Mouse (Mus musculus): ENCODE measurements around the gene 1110012L19Rik. TPM values are rescaled to one million over a fixed set of nuclear protein-coding genes. Genes with fewer than 3 reads are reported as not detected.
"Not testable (repeated sequence)": the region's sequence is repeated elsewhere in the genome, so short reads cannot be mapped to it uniquely, and the experiment has no call there.

The 1110012L19Rik gene
- polyA plus RNA-seq (2014; fragmentation: Nextera tagmentation; extraction: Ambion mirVana), result 36.1 and 39.3 TPM in 2 replicates

- H3K4me2 ChIP-seq (replicated peaks; ENCODE audit: low read depth, low read length), result peak within 1 kb of the TSS; percentile 50
- no peaks in the 10 kb centered on the region for H3K9me3 ChIP-seq (ENCODE audit: control insufficient read depth, low read length)
- peaks cover 3% of the 10 kb centered on the region; the same call in 1 of the 2 replicates for H3K36me3 ChIP-seq (ENCODE audit: control insufficient read depth, insufficient read depth, low read length)
- H3K27me3 ChIP-seq (ENCODE audit: control insufficient read depth, insufficient read depth, low read length), result no peaks in the 10 kb centered on the region
- ATAC-seq (ENCODE audit: low FRiP score, low TSS enrichment), result peak; percentile 97
- WGBS, result 26% methylated on average over 22 of the region's 22 CpGs
- 0 out of 2 replicates have a peak, but pooled peaks cover 4% of the 10 kb centered on the region for H3K4me1 ChIP-seq (ENCODE audit: control insufficient read depth, insufficient read depth, low read length)
- H3K27ac ChIP-seq (ENCODE audit: low read depth, low read length), result peak within 1 kb of the TSS; percentile 71; the same call in 1 of the 2 replicates
- H3K4me3 ChIP-seq (ENCODE audit: low read length), result peak within 1 kb of the TSS; percentile 56
- peak within 1 kb of the TSS; percentile 59 for H3K9ac ChIP-seq (ENCODE audit: low read depth, low read length)
These were observed at the start of gene 1110012L19Rik for GRCm38 (mm10) chrX:70385276-70385961. 1110012L19Rik (plus strand) TSS chrX:70385877.

- no peak overlapping the region for H3K4me2 ChIP-seq (replicated peaks; ENCODE audit: low read depth, low read length)
- no peak for ATAC-seq (ENCODE audit: low FRiP score, low TSS enrichment)
- no peak overlapping the region for H3K4me3 ChIP-seq (ENCODE audit: low read length)
- 0 out of 2 replicates have a peak, but pooled peaks cover 2% of the 10 kb centered on the region for H3K36me3 ChIP-seq (ENCODE audit: control insufficient read depth, insufficient read depth, low read length)
- H3K27ac ChIP-seq (ENCODE audit: low read depth, low read length), result no peak overlapping the region
- H3K9me3 ChIP-seq (ENCODE audit: control insufficient read depth, low read length), result no peaks in the 10 kb centered on the region
- 85% methylated on average over 7 of the region's 7 CpGs for WGBS
- H3K9ac ChIP-seq (ENCODE audit: low read depth, low read length), result no peak overlapping the region
- H3K27me3 ChIP-seq (ENCODE audit: control insufficient read depth, insufficient read depth, low read length), result no peaks in the 10 kb centered on the region
- no peaks in the 10 kb centered on the region for H3K4me1 ChIP-seq (ENCODE audit: control insufficient read depth, insufficient read depth, low read length)
These were observed 22.7 kb upstream of the 1110012L19Rik start for GRCm38 (mm10) chrX:70362985-70363384.

GRCm38 (mm10) chrX:70363446-70363845, 22.2 kb upstream of the 1110012L19Rik start:
- Histone ChIP-seq H3K4me1 (ENCODE audit: control insufficient read depth, insufficient read depth, low read length) (no peaks in the 10 kb centered on the region), H3K4me3 (ENCODE audit: low read length) (no peak overlapping the region), H3K9me3 (ENCODE audit: control insufficient read depth, low read length) (no peaks in the 10 kb centered on the region), H3K27ac (ENCODE audit: low read depth, low read length) (no peak overlapping the region), H3K4me2 (replicated peaks; ENCODE audit: low read depth, low read length) (no peak overlapping the region), H3K36me3 (ENCODE audit: control insufficient read depth, insufficient read depth, low read length) (0 out of 2 replicates have a peak, but pooled peaks cover 2% of the 10 kb centered on the region), H3K27me3 (ENCODE audit: control insufficient read depth, insufficient read depth, low read length) (no peaks in the 10 kb centered on the region), H3K9ac (ENCODE audit: low read depth, low read length) (no peak overlapping the region)
- no peak for ATAC-seq (ENCODE audit: low FRiP score, low TSS enrichment)
- WGBS, result 87% methylated on average over 5 of the region's 5 CpGs

GRCm38 (mm10) chrX:70364202-70364601, 21.5 kb upstream of the 1110012L19Rik start:
- Histone ChIP-seq H3K4me3 (ENCODE audit: low read length) (peak overlapping the region; percentile 51), H3K36me3 (ENCODE audit: control insufficient read depth, insufficient read depth, low read length) (no peaks in the 10 kb centered on the region), H3K9ac (ENCODE audit: low read depth, low read length) (peak overlapping the region; percentile 56; the same call in 1 of the 2 replicates), H3K4me1 (ENCODE audit: control insufficient read depth, insufficient read depth, low read length) (no peaks in the 10 kb centered on the region), H3K27me3 (ENCODE audit: control insufficient read depth, insufficient read depth, low read length) (no peaks in the 10 kb centered on the region), H3K4me2 (replicated peaks; ENCODE audit: low read depth, low read length) (peak overlapping the region; percentile 41), H3K27ac (ENCODE audit: low read depth, low read length) (no peak overlapping the region), H3K9me3 (ENCODE audit: control insufficient read depth, low read length) (no peaks in the 10 kb centered on the region)
- no peak for ATAC-seq (ENCODE audit: low FRiP score, low TSS enrichment)
- WGBS, result 81% methylated on average over 1 of the region's 1 CpGs

GRCm38 (mm10) chrX:70364661-70365613, 20.7 kb upstream of the 1110012L19Rik start, which contains the start of gene Ids:
Ids (minus strand) TSS chrX:70365084.
- WGBS, result 34% methylated on average over 44 of the region's 45 CpGs
- no peaks in the 10 kb centered on the region for H3K4me1 ChIP-seq (ENCODE audit: control insufficient read depth, insufficient read depth, low read length)
- H3K27me3 ChIP-seq (ENCODE audit: control insufficient read depth, insufficient read depth, low read length), result no peaks in the 10 kb centered on the region

GRCm38 (mm10) chrX:70369758-70370157, 15.9 kb upstream of the 1110012L19Rik start:
- not testable (repeated sequence) for H3K4me3 ChIP-seq (ENCODE audit: low read length); H3K27me3 ChIP-seq (ENCODE audit: control insufficient read depth, insufficient read depth, low read length); H3K36me3 ChIP-seq (ENCODE audit: control insufficient read depth, insufficient read depth, low read length); H3K27ac ChIP-seq (ENCODE audit: low read depth, low read length); H3K9ac ChIP-seq (ENCODE audit: low read depth, low read length); H3K4me1 ChIP-seq (ENCODE audit: control insufficient read depth, insufficient read depth, low read length); H3K4me2 ChIP-seq (replicated peaks; ENCODE audit: low read depth, low read length); ATAC-seq (ENCODE audit: low FRiP score, low TSS enrichment); H3K9me3 ChIP-seq (ENCODE audit: control insufficient read depth, low read length)
- WGBS, result 22% methylated on average over 1 of the region's 6 CpGs

More at GRCm38 (mm10) chrX:70364661-70365613, 20.7 kb upstream of the 1110012L19Rik start, which contains the start of gene Ids:
- ATAC-seq (ENCODE audit: low FRiP score, low TSS enrichment), result peak; percentile 96
- H3K36me3 ChIP-seq (ENCODE audit: control insufficient read depth, insufficient read depth, low read length), result no peaks in the 10 kb centered on the region
- H3K9me3 ChIP-seq (ENCODE audit: control insufficient read depth, low read length), result no peaks in the 10 kb centered on the region
- H3K4me2 ChIP-seq (replicated peaks; ENCODE audit: low read depth, low read length), result peak within 1 kb of the TSS; percentile 41
- H3K9ac ChIP-seq (ENCODE audit: low read depth, low read length), result peak within 1 kb of the TSS; percentile 56
- H3K4me3 ChIP-seq (ENCODE audit: low read length), result peak within 1 kb of the TSS; percentile 51
- H3K27ac ChIP-seq (ENCODE audit: low read depth, low read length), result no peak within 1 kb of the TSS

GRCm38 (mm10) chrX:70374469-70375110, 11.1 kb upstream of the 1110012L19Rik start:
- ATAC-seq (ENCODE audit: low FRiP score, low TSS enrichment), result not testable (repeated sequence)

GRCm38 (mm10) chrX:70384917-70385275, 781 bp upstream of the 1110012L19Rik start:
- H3K9ac ChIP-seq (ENCODE audit: low read depth, low read length), result peak overlapping the region; percentile 50; the same call in 1 of the 2 replicates
- no peak for ATAC-seq (ENCODE audit: low FRiP score, low TSS enrichment)
- peaks cover 3% of the 10 kb centered on the region; the same call in 1 of the 2 replicates for H3K36me3 ChIP-seq (ENCODE audit: control insufficient read depth, insufficient read depth, low read length)
- 0 out of 2 replicates have a peak, but pooled peaks cover 4% of the 10 kb centered on the region for H3K4me1 ChIP-seq (ENCODE audit: control insufficient read depth, insufficient read depth, low read length)
- H3K9me3 ChIP-seq (ENCODE audit: control insufficient read depth, low read length), result no peaks in the 10 kb centered on the region
- no peaks in the 10 kb centered on the region for H3K27me3 ChIP-seq (ENCODE audit: control insufficient read depth, insufficient read depth, low read length)
- peak overlapping the region; percentile 56 for H3K4me3 ChIP-seq (ENCODE audit: low read length)
- no peak overlapping the region for H3K27ac ChIP-seq (ENCODE audit: low read depth, low read length)
- WGBS, result 68% methylated on average over 3 of the region's 3 CpGs
- peak overlapping the region; percentile 39 for H3K4me2 ChIP-seq (replicated peaks; ENCODE audit: low read depth, low read length)

More at GRCm38 (mm10) chrX:70374469-70375110, 11.1 kb upstream of the 1110012L19Rik start:
- H3K9me3 ChIP-seq (ENCODE audit: control insufficient read depth, low read length); H3K4me2 ChIP-seq (replicated peaks; ENCODE audit: low read depth, low read length); H3K4me3 ChIP-seq (ENCODE audit: low read length); H3K4me1 ChIP-seq (ENCODE audit: control insufficient read depth, insufficient read depth, low read length); H3K9ac ChIP-seq (ENCODE audit: low read depth, low read length); H3K27me3 ChIP-seq (ENCODE audit: control insufficient read depth, insufficient read depth, low read length); H3K27ac ChIP-seq (ENCODE audit: low read depth, low read length); H3K36me3 ChIP-seq (ENCODE audit: control insufficient read depth, insufficient read depth, low read length): not testable (repeated sequence)
- WGBS, result 73% methylated on average over 5 of the region's 6 CpGs
